ENCODE assay signal across 16 mouse cellular contexts in genomic region chr8:11815206-11815605, GRCm38 (mm10). TPM values are rescaled to one million over a fixed set of nuclear protein-coding genes. Genes with fewer than 3 reads are reported as not detected.
DNase-seq lines count a peak whose midpoint lies in the region; ATAC-seq and TF ChIP-seq lines count a peak whose summit lies in the region.
"Had no signal": no experiment of that assay in that cellular context is flagged by ENCODE, and none has a peak within 500 bp of the region (broad histone marks: within the 10 kb centered on the region; RNA-seq: fewer than 3 reads in every experiment).

No protein-coding gene starts in this region.

- H3K4me1 ChIP-seq in intestine, postnatal 0 days (replicated peaks; ENCODE audit: control insufficient read depth, insufficient read depth, low read length) = no peaks in the 10 kb centered on the region
- no peaks in the 10 kb centered on the region for H3K4me1 ChIP-seq in intestine, embryonic 15.5 days (replicated peaks)
- no peaks in the 10 kb centered on the region for H3K4me1 ChIP-seq in lung, postnatal 0 days (ENCODE audit: insufficient read depth, low read depth, low read length)
- no peaks in the 10 kb centered on the region for H3K4me1 ChIP-seq in embryonic fibroblast, embryonic 13.5 days (ENCODE audit: control insufficient read depth, insufficient read depth, low read length)
- H3K4me1 ChIP-seq in limb, embryonic 10.5 days = no peaks in the 10 kb centered on the region
- H3K4me1 ChIP-seq: midbrain, embryonic 15.5 days had no signal

- no peak overlapping the region for H3K9ac ChIP-seq in intestine, postnatal 0 days (ENCODE audit: low read depth, low read length)
- no peak overlapping the region for H3K9ac ChIP-seq in intestine, embryonic 15.5 days
- no peak overlapping the region for H3K9ac ChIP-seq in lung, postnatal 0 days (replicated peaks; ENCODE audit: low read depth)
- H3K9ac ChIP-seq: liver, embryonic 15.5 days; midbrain, embryonic 15.5 days had no signal

- no peak overlapping the region for H3K4me3 ChIP-seq in intestine, postnatal 0 days (ENCODE audit: low read depth, low read length)
- no peak overlapping the region for H3K4me3 ChIP-seq in intestine, embryonic 15.5 days (replicated peaks)
- no peak overlapping the region for H3K4me3 ChIP-seq in lung, postnatal 0 days (ENCODE audit: low read depth, low read length)
- no peak overlapping the region for H3K4me3 ChIP-seq in embryonic fibroblast, embryonic 13.5 days (ENCODE audit: insufficient read depth, low read length)
- H3K4me3 ChIP-seq in limb, embryonic 10.5 days = no peak overlapping the region
- H3K4me3 ChIP-seq: liver, embryonic 15.5 days; midbrain, embryonic 15.5 days had no signal

- no peaks in the 10 kb centered on the region for H3K9me3 ChIP-seq in intestine, postnatal 0 days (ENCODE audit: control insufficient read depth)
- no peaks in the 10 kb centered on the region for H3K9me3 ChIP-seq in intestine, embryonic 15.5 days
- H3K9me3 ChIP-seq in lung, postnatal 0 days (ENCODE audit: low read length) = no peaks in the 10 kb centered on the region
- H3K9me3 ChIP-seq in limb, embryonic 10.5 days (replicated peaks) = no peaks in the 10 kb centered on the region
- H3K9me3 ChIP-seq: liver, embryonic 15.5 days; midbrain, embryonic 15.5 days had no signal

- H3K27me3 ChIP-seq in intestine, postnatal 0 days (replicated peaks; ENCODE audit: control insufficient read depth, insufficient read depth, low read length) = no peaks in the 10 kb centered on the region
- no peaks in the 10 kb centered on the region for H3K27me3 ChIP-seq in intestine, embryonic 15.5 days (replicated peaks)
- no peaks in the 10 kb centered on the region for H3K27me3 ChIP-seq in lung, postnatal 0 days (replicated peaks; ENCODE audit: insufficient read depth, low read length)
- H3K27me3 ChIP-seq in limb, embryonic 10.5 days (ENCODE audit: low read depth, poor library complexity, severe bottlenecking) = no peaks in the 10 kb centered on the region
- H3K27me3 ChIP-seq: liver, embryonic 15.5 days; midbrain, embryonic 15.5 days had no signal

- peak; percentile 43 to 61 for DNase-seq in cerebellum, adult 18-20 months
- no peak for DNase-seq in cerebellum, postnatal 36 days
- DNase-seq in lung, postnatal 0 days (ENCODE audit: low spot score) = no peak
- DNase-seq in lung, postnatal 25 days (ENCODE audit: low spot score) = no peak
- no peak for DNase-seq in limb, embryonic 10.5 days (ENCODE audit: low spot score)
- DNase-seq: adrenal gland, adult 2 months; cerebellum, adult 11-12 months; gastrocnemius, postnatal 36 days; heart, postnatal 36 days; kidney, adult 9 months; layer of hippocampus, postnatal 36 days had no signal

- TF ChIP-seq CTCF in intestine, postnatal 0 days (IDR thresholded peaks at IDR 0.05; ENCODE audit: low read depth) = peak; percentile 67
- peak; percentile 60 for TF ChIP-seq CTCF in lung, postnatal 0 days (IDR thresholded peaks at IDR 0.05)
- TF ChIP-seq CTCF in embryonic fibroblast, embryonic 13.5 days (IDR thresholded peaks at IDR 0.05; ENCODE audit: borderline replicate concordance, insufficient read depth, low read length) = 0 out of 2 replicates have a peak, but pooled peaks have one; percentile 23

- H3K27ac ChIP-seq in intestine, postnatal 0 days (ENCODE audit: low read depth, low read length) = no peak overlapping the region
- H3K27ac ChIP-seq in intestine, embryonic 15.5 days = no peak overlapping the region
- no peak overlapping the region for H3K27ac ChIP-seq in lung, postnatal 0 days (ENCODE audit: low read length)
- no peak overlapping the region for H3K27ac ChIP-seq in embryonic fibroblast, embryonic 13.5 days (ENCODE audit: insufficient read depth, low read length)
- no peak overlapping the region for H3K27ac ChIP-seq in limb, embryonic 10.5 days
- H3K27ac ChIP-seq: liver, embryonic 15.5 days; midbrain, embryonic 15.5 days had no signal

- ATAC-seq in intestine, postnatal 0 days = no peak
- ATAC-seq in intestine, embryonic 15.5 days = no peak
- peak; percentile 49; the same call in 1 of the 2 replicates for ATAC-seq in lung, postnatal 0 days
- ATAC-seq: midbrain, embryonic 15.5 days had no signal

- TF ChIP-seq POLR2A in embryonic fibroblast, embryonic 13.5 days (IDR thresholded peaks at IDR 0.05; ENCODE audit: low read depth, low read length) = no peak

- H3K4me2 ChIP-seq in intestine, postnatal 0 days (replicated peaks; ENCODE audit: low read depth) = no peak overlapping the region
- no peak overlapping the region for H3K4me2 ChIP-seq in intestine, embryonic 15.5 days (replicated peaks)
- no peak overlapping the region for H3K4me2 ChIP-seq in lung, postnatal 0 days (replicated peaks; ENCODE audit: low read depth, low read length)
- H3K4me2 ChIP-seq: liver, embryonic 15.5 days; midbrain, embryonic 15.5 days had no signal

- TF ChIP-seq EP300 in lung, postnatal 0 days (IDR thresholded peaks at IDR 0.05) = no peak

- WGBS in intestine, postnatal 0 days = 79% methylated on average over 7 of the region's 7 CpGs
- 84% methylated on average over 7 of the region's 7 CpGs for WGBS in intestine, embryonic 15.5 days
- WGBS in lung, postnatal 0 days = 75% methylated on average over 7 of the region's 7 CpGs
- 88% methylated on average over 7 of the region's 7 CpGs for WGBS in limb, embryonic 10.5 days

- H3K36me3 ChIP-seq in intestine, postnatal 0 days (ENCODE audit: control insufficient read depth, insufficient read depth) = peaks cover 92% of the 10 kb centered on the region
- H3K36me3 ChIP-seq in intestine, embryonic 15.5 days = peaks cover 44% of the 10 kb centered on the region
- peaks cover 75% of the 10 kb centered on the region for H3K36me3 ChIP-seq in lung, postnatal 0 days (ENCODE audit: insufficient read depth, low read length)
- H3K36me3 ChIP-seq in limb, embryonic 10.5 days = peaks cover 100% of the 10 kb centered on the region

RNA-seq across cellular contexts. Expression of gene Tex29, which starts 25.1 kb away (rescaled TPM):
- polyA plus RNA-seq in intestine, postnatal 0 days (2015; fragmentation: Nextera tagmentation; extraction: Ambion mirVana) = 0.27 and 0.38 TPM in 2 replicates
- polyA plus RNA-seq in intestine, embryonic 15.5 days (2015; fragmentation: Nextera tagmentation; extraction: Ambion mirVana) = not detected in 2 replicates
- 0.20 TPM in 1 of 2 replicates, not detected in the other for polyA plus RNA-seq in lung, postnatal 0 days (2015; fragmentation: Nextera tagmentation; extraction: Ambion mirVana)
- not detected in 2 replicates for polyA plus RNA-seq in embryonic fibroblast, embryonic 13.5 days (2011; ENCODE audit: insufficient read length, low read depth, missing spikeins)
- not detected in 2 replicates for polyA plus RNA-seq in limb, embryonic 10.5 days (2016; fragmentation: Nextera tagmentation; extraction: Ambion mirVana)
- polyA plus RNA-seq: liver, embryonic 15.5 days had no signal

Comparison
In these comparisons a context has a peak if more than half of its experiments do, and no peak if none do; other contexts are left out.
1. DNase-seq: peak in cerebellum, adult 18-20 months (2 of 2); none in cerebellum, postnatal 36 days (0 of 2), lung, postnatal 0 days (single experiment), lung, postnatal 25 days (single experiment) and limb, embryonic 10.5 days (single experiment).
2. Peak in every context shown above with its lines, with median percentiles within 50 percentile points of each other: CTCF ChIP-seq.